In genomic region chr4:148900295-148901211, GRCm38 (mm10) we compare ENCODE assay signal across 8 mouse cellular contexts.
A peak's percentile ranks its signal among the peaks of the same experiment; 100 is the strongest.
DNase-seq lines count a peak whose midpoint lies in the region; ATAC-seq and TF ChIP-seq lines count a peak whose summit lies in the region.

No protein-coding gene starts in this region.

- DNase-seq in brain, embryonic 18.5 days (ENCODE audit: low read depth, low spot score): peak; percentile 43
- peak; percentile 95 for DNase-seq in forebrain, embryonic 11.5 days (ENCODE audit: low spot score)
- peak; percentile 62 for DNase-seq in heart, postnatal 25 days (ENCODE audit: low spot score)
- peak; percentile 75 for DNase-seq in large intestine, adult 2 months (ENCODE audit: low read depth, low spot score)
- peak; percentile 87 to 93 for DNase-seq in lung, postnatal 4 days
- peak; percentile 62 for DNase-seq in right cerebral cortex, adult 18-20 months
- peak; percentile 69 to 77 for DNase-seq in urinary bladder, adult 18-20 months (ENCODE audit: low spot score in 2 of 2)

- peaks cover 37% of the 10 kb centered on the region for H3K27me3 ChIP-seq in E14TG2a.4 (ENCODE audit: insufficient read depth, low read length)
- H3K27me3 ChIP-seq in forebrain, embryonic 11.5 days (ENCODE audit: control insufficient read depth, insufficient read depth, low read length): peaks cover 21% of the 10 kb centered on the region

- TF ChIP-seq CTCF in E14TG2a.4 (conservative IDR thresholded peaks at IDR 0.05; ENCODE audit: low read length): no peak

- H3K27ac ChIP-seq in forebrain, embryonic 11.5 days (ENCODE audit: low read depth, low read length): no peak overlapping the region; the same call in 1 of the 2 replicates

- peaks cover 31% of the 10 kb centered on the region for H3K4me1 ChIP-seq in E14TG2a.4 (replicated peaks; ENCODE audit: low read depth, low read length)
- H3K4me1 ChIP-seq in forebrain, embryonic 11.5 days (replicated peaks; ENCODE audit: control insufficient read depth, insufficient read depth, low read length): peaks cover 2% of the 10 kb centered on the region; the same call in 1 of the 2 replicates

- intact Hi-C loops in heart, postnatal 25 days (cut with DNase I): loop anchor here (5.0 kb wide), 3 partner anchors 52 to 172 kb away; no protein-coding TSS in a partner anchor

- peaks cover 15% of the 10 kb centered on the region for H3K9me3 ChIP-seq in E14TG2a.4 (ENCODE audit: low read length)
- no peaks in the 10 kb centered on the region for H3K9me3 ChIP-seq in forebrain, embryonic 11.5 days (ENCODE audit: control insufficient read depth, low read length)

- peak overlapping the region; percentile 100 for H3K4me2 ChIP-seq in forebrain, embryonic 11.5 days (ENCODE audit: low read depth, low read length, severe bottlenecking)

- no peaks in the 10 kb centered on the region for H3K36me3 ChIP-seq in E14TG2a.4 (ENCODE audit: insufficient read depth, low read length)
- H3K36me3 ChIP-seq in forebrain, embryonic 11.5 days (ENCODE audit: control insufficient read depth, insufficient read depth, low read length): no peaks in the 10 kb centered on the region

- peak; percentile 87 for ATAC-seq in forebrain, embryonic 11.5 days (replicated peaks; ENCODE audit: low FRiP score)

- H3K9ac ChIP-seq in forebrain, embryonic 11.5 days (ENCODE audit: low read length): peak overlapping the region; percentile 57

- under 1% methylated on average over 100 of the region's 123 CpGs for WGBS in forebrain, embryonic 11.5 days
- WGBS in large intestine, adult 2 months: under 1% methylated on average over 97 of the region's 123 CpGs

- peak overlapping the region; percentile 85 for H3K4me3 ChIP-seq in E14TG2a.4 (replicated peaks; ENCODE audit: low read length)
- peak overlapping the region; percentile 59 for H3K4me3 ChIP-seq in forebrain, embryonic 11.5 days (ENCODE audit: low read depth, low read length)

Comparison
In these comparisons a context has a peak if more than half of its experiments do, and no peak if none do; other contexts are left out.
1. DNase-seq: peak in every context shown above with its lines; median percentile 95 in forebrain, embryonic 11.5 days; 90 in lung, postnatal 4 days; 75 in large intestine, adult 2 months; 73 in urinary bladder, adult 18-20 months; 62 in heart, postnatal 25 days; 62 in right cerebral cortex, adult 18-20 months; 43 in brain, embryonic 18.5 days.